Mouse (Mus musculus): ENCODE results near the gene Ppp2r5e. TPM values are rescaled to one million over a fixed set of nuclear protein-coding genes. Genes with fewer than 3 reads are reported as not detected.
A peak's percentile ranks its signal among the peaks of the same experiment; 100 is the strongest.

Ppp2r5e gene
- polyA plus RNA-seq, 1 experiment from 2014 or later: 5.3 TPM

DNA sequence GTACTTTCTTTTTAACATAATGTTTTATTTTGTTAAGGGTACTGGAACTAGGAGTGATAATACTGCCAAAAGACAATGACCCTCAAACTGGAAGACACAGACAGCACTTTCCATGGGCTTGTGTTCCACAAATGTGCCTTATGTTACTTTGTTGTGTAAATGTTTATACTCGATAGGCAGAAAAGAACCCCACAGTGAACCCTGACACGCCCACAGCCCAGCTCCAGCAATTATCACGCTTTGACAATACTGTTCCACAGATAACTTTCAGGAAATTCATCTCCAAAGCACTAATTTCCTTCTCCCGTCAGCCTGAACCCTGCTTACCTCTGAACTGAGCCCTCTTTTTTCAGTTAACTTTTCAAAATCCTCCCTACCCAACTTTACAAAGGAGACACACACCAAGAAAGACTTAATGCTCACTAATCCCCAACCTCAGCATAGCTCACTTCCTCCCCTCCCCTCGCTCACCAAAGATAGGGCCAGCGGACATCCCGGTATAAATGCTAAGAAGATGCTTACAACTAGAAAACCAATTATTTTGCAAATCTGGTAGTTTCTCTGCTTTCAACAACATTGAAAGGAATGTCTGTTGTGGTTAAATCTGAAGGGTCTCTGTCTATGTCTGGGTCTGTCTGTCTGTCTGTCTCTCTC is 58.9 kb downstream of the Ppp2r5e start:
- Histone ChIP-seq H3K27ac (no peak overlapping the region), H3K9me3 (replicated peaks) (no peaks in the 10 kb centered on the region), H3K27me3 (no peaks in the 10 kb centered on the region), H3K4me3 (replicated peaks) (no peak overlapping the region), H3K4me2 (peak overlapping the region; percentile 10), H3K9ac (no peak overlapping the region), H3K36me3 (no peaks in the 10 kb centered on the region), H3K4me1 (replicated peaks) (peaks cover 36% of the 10 kb centered on the region)
- ATAC-seq (ENCODE audit: low read depth) (no peak), DNase-seq (no peak)
- WGBS (ENCODE audit: insufficient replicate concordance): 32% methylated on average over 7 of the region's 7 CpGs

DNA sequence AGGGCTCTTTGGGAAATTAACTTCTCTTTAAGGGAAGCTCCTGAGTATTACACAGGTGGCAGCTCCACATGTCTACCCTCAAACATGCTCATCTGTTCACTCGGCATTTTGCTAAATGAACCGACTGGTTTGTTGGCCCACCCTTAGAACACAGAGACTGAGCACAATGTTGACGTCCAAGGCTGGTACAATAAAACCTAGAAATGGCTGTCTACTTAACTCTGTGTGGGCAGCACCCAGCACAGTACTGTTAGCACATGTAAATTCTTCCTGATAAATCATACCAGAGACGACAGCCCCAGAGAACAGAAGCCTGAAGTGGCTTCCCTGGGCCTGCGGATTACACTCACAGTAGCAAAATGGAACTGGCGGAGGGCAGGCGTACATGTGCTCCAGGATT is 59.5 kb downstream of the Ppp2r5e start:
- ATAC-seq (ENCODE audit: low read depth): no peak
- peak overlapping the region; percentile 10; the same call in 1 of the 2 replicates for H3K4me2 ChIP-seq

DNA sequence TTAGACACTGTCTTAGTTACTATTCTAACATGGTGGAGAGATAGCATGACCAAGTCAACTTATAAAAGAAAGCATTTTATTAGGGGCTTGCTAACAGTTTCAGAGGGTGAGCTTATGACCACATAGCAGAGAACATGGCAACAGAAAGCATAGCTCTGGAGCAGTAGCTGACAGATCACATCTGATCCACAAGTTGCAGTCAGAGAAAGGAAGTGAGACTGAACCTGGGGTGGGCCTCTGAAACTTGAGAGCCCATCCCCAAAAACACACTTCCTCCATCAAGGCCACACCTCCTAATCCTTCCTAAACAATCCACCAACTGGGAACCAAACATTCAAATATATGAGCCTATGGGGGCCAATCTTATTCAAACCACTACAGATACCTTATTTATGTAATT is 62.9 kb downstream of the Ppp2r5e start:
- H3K4me2 ChIP-seq: no peak overlapping the region
- H3K36me3 ChIP-seq: no peaks in the 10 kb centered on the region
- peaks cover 46% of the 10 kb centered on the region for H3K4me1 ChIP-seq (replicated peaks)
- H3K9me3 ChIP-seq (replicated peaks): no peaks in the 10 kb centered on the region
- DNase-seq (no peak), ATAC-seq (ENCODE audit: low read depth) (no peak)
- no peak overlapping the region for H3K9ac ChIP-seq
- no peak overlapping the region for H3K27ac ChIP-seq
- H3K4me3 ChIP-seq (replicated peaks): no peak overlapping the region
- no peaks in the 10 kb centered on the region for H3K27me3 ChIP-seq

More for the DNA sequence above, 59.5 kb downstream of the Ppp2r5e start:
- no peak overlapping the region for H3K4me3 ChIP-seq (replicated peaks)
- H3K27ac ChIP-seq: no peak overlapping the region; the same call in 1 of the 2 replicates
- peaks cover 42% of the 10 kb centered on the region for H3K4me1 ChIP-seq (replicated peaks)
- H3K27me3 ChIP-seq: no peaks in the 10 kb centered on the region
- no peaks in the 10 kb centered on the region for H3K36me3 ChIP-seq
- H3K9me3 ChIP-seq (replicated peaks): no peaks in the 10 kb centered on the region
- 78% methylated on average over 7 of the region's 7 CpGs for WGBS (ENCODE audit: insufficient replicate concordance)
- no peak for DNase-seq
- H3K9ac ChIP-seq: no peak overlapping the region

DNA sequence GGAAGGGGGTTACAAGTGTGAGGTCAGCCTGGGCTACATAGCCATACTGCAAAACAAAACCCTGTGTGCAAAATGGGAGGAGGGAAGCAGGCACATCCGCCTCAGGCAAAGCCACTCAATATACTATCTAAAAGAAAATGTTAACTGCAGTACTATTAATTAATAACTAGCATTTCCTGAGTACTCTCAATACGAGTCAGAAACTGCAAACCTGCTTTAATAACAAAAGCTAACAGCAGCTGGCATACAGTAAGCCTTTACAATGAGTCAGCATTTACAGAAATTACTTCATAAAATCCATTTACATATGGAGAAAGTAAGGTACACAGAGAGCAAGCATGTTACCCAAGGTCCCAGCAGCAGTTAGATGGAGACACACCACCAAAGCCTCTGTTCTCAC is 64.2 kb downstream of the Ppp2r5e start:
- Histone ChIP-seq H3K9me3 (replicated peaks) (no peaks in the 10 kb centered on the region), H3K4me1 (replicated peaks) (peaks cover 33% of the 10 kb centered on the region), H3K27me3 (no peaks in the 10 kb centered on the region), H3K4me2 (no peak overlapping the region), H3K4me3 (replicated peaks) (no peak overlapping the region), H3K27ac (no peak overlapping the region), H3K36me3 (no peaks in the 10 kb centered on the region), H3K9ac (no peak overlapping the region)
- no peak for DNase-seq
- WGBS (ENCODE audit: insufficient replicate concordance): 61% methylated on average over 2 of the region's 2 CpGs
- no peak for ATAC-seq (ENCODE audit: low read depth)

DNA sequence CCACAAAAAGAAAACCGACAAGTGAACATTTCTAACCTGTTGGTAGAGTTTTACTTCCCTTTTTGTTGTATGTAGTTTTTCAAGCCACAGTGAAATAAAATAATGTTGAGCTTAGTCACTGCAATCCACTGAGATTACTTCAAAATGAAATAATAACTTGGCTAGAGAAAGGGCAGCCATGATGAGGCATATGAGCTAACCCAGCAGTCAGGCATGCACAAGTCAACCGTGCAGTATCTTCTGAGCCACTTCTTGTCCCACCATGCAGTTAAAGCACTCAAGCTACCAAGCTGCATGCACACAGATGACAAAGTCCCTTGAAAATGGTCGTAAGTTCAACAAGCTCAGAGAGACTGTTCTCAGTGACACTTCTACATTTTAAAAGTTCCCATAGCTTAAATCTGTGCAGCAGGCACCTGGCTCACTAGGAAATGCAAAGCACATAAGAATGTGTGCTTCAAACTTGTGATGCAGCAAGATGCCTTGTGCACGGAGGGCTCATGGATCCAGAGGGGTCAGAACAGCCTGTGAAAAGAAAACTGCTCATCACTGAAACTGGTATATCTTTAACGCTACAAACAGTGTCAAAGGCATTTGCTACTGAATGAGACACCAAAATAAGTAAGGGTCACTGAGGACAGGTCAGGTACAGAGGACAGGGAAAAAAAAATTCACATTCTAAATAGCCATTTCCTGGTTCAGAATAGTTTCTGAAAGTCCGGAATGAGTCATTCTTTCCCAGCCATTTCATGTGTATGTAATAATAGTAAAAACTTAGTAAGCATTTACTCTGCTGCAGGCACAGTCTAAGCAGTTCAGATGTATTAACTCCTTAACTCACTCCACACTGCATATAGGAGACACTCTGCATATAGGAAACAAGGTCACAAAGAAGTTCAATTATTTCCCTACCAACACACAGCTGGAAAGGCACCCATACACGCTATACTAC is 66.9 kb downstream of the Ppp2r5e start:
- Histone ChIP-seq H3K4me3 (replicated peaks) (no peak overlapping the region), H3K36me3 (no peaks in the 10 kb centered on the region), H3K9ac (no peak overlapping the region), H3K9me3 (replicated peaks) (no peaks in the 10 kb centered on the region), H3K4me1 (replicated peaks) (peaks cover 26% of the 10 kb centered on the region), H3K27me3 (no peaks in the 10 kb centered on the region), H3K4me2 (no peak overlapping the region), H3K27ac (no peak overlapping the region)
- no peak for DNase-seq
- 74% methylated on average over 7 of the region's 7 CpGs for WGBS (ENCODE audit: insufficient replicate concordance)
- ATAC-seq (ENCODE audit: low read depth): no peak

DNA sequence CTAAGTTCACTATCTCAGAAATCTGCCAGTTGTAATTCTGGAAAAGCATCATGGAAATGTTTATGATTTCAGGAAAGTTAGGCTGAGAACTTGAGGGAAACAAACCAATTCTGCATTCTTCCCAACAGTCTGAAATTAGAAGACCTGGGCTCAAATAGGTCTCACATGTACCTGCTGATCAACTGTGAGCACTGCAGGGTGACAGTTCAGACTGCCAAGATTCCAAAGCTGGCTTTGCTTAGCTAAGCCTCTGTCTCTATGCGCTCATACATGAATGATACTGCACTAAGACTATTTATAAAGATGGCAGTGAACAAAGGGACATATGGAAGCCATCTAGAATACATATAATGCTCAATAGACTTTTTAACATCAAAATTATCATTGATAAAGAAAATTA is 67.7 kb downstream of the Ppp2r5e start:
- WGBS (ENCODE audit: insufficient replicate concordance): 89% methylated on average over 1 of the region's 1 CpGs
- Histone ChIP-seq H3K4me1 (replicated peaks) (peaks cover 34% of the 10 kb centered on the region), H3K4me2 (no peak overlapping the region), H3K36me3 (no peaks in the 10 kb centered on the region), H3K27ac (no peak overlapping the region), H3K9me3 (replicated peaks) (no peaks in the 10 kb centered on the region), H3K27me3 (no peaks in the 10 kb centered on the region), H3K9ac (no peak overlapping the region), H3K4me3 (replicated peaks) (no peak overlapping the region)
- ATAC-seq (ENCODE audit: low read depth): no peak
- DNase-seq: no peak

DNA sequence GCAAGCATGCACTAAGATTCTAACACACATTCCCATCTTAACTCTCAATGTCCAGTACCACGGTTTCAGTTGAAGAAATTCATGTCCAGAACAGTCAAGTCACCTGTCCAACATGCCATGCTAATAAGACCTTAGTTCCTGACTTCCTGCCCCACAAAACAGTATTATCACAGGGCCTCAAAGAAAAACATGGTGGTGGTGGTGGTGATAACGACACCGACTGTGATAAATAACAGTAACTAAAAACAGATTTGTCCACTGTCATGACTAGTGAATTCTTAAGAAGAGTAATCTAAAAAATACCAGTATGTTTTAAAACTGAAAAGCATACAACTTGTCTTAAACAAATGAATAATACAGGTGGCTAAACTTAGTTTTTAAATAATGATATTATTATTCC is 71.8 kb downstream of the Ppp2r5e start:
- Histone ChIP-seq H3K27ac (no peak overlapping the region), H3K4me3 (replicated peaks) (no peak overlapping the region), H3K4me2 (no peak overlapping the region), H3K9ac (no peak overlapping the region), H3K36me3 (no peaks in the 10 kb centered on the region), H3K4me1 (replicated peaks) (peaks cover 38% of the 10 kb centered on the region), H3K9me3 (replicated peaks) (no peaks in the 10 kb centered on the region), H3K27me3 (no peaks in the 10 kb centered on the region)
- DNase-seq: no peak
- no peak for ATAC-seq (ENCODE audit: low read depth)
- WGBS (ENCODE audit: insufficient replicate concordance): 44% methylated on average over 3 of the region's 3 CpGs

DNA sequence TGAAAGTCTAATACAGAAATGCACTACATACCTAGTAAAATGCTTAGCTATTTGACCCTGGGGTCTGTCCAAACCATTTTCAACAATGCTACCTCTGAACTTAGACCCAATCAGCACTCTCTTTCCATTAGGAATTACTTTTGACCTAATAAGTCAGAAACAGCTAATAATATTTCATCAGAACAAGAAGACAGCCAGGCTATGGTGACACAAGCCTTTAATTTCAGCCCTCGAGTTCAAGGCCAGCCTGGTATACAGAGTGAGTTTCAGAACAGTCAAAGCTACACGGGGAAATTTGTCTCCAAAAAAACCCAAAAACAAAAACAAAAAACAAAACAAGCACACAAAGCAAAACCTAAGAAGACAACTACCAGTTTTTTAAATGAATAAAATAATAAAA is 73.1 kb downstream of the Ppp2r5e start:
- ATAC-seq (ENCODE audit: low read depth) (no peak), DNase-seq (no peak)
- 60% methylated on average over 2 of the region's 2 CpGs for WGBS (ENCODE audit: insufficient replicate concordance)
- no peak overlapping the region for H3K4me2 ChIP-seq
- no peak overlapping the region for H3K27ac ChIP-seq
- H3K4me3 ChIP-seq (replicated peaks): no peak overlapping the region
- H3K36me3 ChIP-seq: no peaks in the 10 kb centered on the region
- no peaks in the 10 kb centered on the region for H3K9me3 ChIP-seq (replicated peaks)
- peaks cover 46% of the 10 kb centered on the region for H3K4me1 ChIP-seq (replicated peaks)
- H3K27me3 ChIP-seq: no peaks in the 10 kb centered on the region
- H3K9ac ChIP-seq: no peak overlapping the region

DNA sequence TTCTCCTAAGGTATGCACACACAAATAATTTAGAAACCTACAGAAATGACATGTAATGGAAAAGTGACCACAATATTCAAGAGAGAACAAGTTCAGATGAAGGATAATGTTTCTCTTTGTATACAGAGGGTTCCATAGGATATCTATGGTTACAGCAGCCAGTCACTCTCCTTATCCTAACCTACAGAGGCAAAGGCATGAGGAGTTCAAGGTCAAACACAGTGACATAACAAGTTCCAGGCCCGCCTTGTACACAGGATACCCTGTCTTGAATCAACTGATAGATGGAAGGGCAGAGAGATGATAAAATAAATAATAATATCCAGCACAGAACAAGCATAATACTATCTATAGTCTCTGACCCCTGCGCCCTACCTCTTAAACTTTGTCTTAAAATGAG is 73.7 kb downstream of the Ppp2r5e start:
- Histone ChIP-seq H3K9ac (no peak overlapping the region), H3K4me3 (replicated peaks) (no peak overlapping the region), H3K27me3 (no peaks in the 10 kb centered on the region), H3K4me1 (replicated peaks) (peaks cover 46% of the 10 kb centered on the region), H3K36me3 (no peaks in the 10 kb centered on the region), H3K9me3 (replicated peaks) (no peaks in the 10 kb centered on the region), H3K27ac (no peak overlapping the region), H3K4me2 (no peak overlapping the region)
- DNase-seq (no peak), ATAC-seq (ENCODE audit: low read depth) (peak; percentile 69; the same call in 1 of the 2 replicates)
- WGBS (ENCODE audit: insufficient replicate concordance): 45% methylated on average over 2 of the region's 2 CpGs

DNA sequence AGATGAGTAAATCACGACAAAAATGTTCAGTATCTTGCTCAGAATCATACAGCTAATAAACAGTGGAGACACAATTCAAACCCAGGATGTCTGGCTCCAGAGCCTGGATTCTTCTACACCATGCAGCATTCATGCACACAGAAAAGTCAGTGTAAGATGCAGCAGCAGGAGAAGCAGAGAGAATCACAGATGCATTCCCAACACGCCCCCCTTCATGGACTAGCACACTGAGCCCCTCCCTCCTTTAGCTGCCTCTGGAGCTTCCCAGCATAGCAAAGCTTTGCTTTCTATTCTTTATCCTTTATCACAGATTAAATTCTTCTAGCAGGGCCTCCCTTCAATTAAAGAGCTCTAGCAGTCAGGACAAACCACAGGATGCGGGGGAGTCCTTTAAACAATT is 75.7 kb downstream of the Ppp2r5e start:
- ATAC-seq (ENCODE audit: low read depth) (no peak), DNase-seq (no peak)
- WGBS (ENCODE audit: insufficient replicate concordance): 72% methylated on average over 3 of the region's 3 CpGs
- H3K9me3 ChIP-seq (replicated peaks): no peaks in the 10 kb centered on the region
- H3K4me1 ChIP-seq (replicated peaks): peaks cover 62% of the 10 kb centered on the region
- H3K9ac ChIP-seq: no peak overlapping the region
- H3K4me2 ChIP-seq: no peak overlapping the region
- no peak overlapping the region for H3K4me3 ChIP-seq (replicated peaks)
- no peaks in the 10 kb centered on the region for H3K27me3 ChIP-seq
- H3K36me3 ChIP-seq: peaks cover 2% of the 10 kb centered on the region; the same call in 1 of the 2 replicates
- H3K27ac ChIP-seq: no peak overlapping the region

DNA sequence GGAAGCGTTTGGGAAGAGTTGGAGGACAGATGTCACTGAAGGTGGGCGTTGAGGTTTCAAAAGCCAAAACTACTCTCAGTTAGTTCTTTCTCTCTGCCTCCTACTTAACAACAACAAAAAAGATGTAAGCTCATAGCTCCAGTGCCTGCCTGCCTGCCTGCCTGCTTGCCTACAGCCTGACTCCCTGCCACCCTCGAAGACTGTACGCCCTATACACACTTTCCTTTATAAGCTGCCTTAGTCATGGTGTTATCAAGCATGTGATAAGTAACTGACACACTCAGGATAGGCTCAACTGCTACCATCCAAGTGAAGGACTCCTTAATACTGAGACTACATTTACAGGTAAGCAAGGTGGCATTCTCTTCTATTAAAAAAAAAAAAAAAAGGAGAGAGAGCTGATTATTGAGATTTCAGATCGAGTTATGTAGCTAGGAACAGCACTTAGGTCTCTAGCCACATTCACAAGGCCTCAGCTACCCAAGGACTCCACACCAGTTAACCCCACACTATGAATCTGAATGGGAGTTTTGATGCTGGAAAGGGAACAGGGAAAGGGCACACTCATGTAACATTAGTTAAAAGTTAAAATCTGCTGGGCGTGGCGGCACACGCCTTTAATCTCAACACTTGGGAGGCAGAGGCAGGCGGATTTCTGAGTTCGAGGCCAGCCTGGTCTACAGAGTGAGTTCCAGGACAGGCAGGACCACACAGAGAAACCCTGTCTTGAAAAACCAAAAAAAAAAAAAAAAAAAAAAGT is 76.7 kb downstream of the Ppp2r5e start:
- Histone ChIP-seq H3K27me3 (no peaks in the 10 kb centered on the region), H3K4me2 (no peak overlapping the region), H3K36me3 (peaks cover 7% of the 10 kb centered on the region; the same call in 1 of the 2 replicates), H3K9me3 (replicated peaks) (no peaks in the 10 kb centered on the region), H3K27ac (no peak overlapping the region), H3K9ac (no peak overlapping the region), H3K4me3 (replicated peaks) (no peak overlapping the region), H3K4me1 (replicated peaks) (peaks cover 64% of the 10 kb centered on the region)
- 74% methylated on average over 10 of the region's 10 CpGs for WGBS (ENCODE audit: insufficient replicate concordance)
- DNase-seq (no peak), ATAC-seq (ENCODE audit: low read depth) (peak; percentile 71)

Measured in liver, embryonic 13.5 days (tissue).